Mouse (Mus musculus) CH12.LX (cell line): ENCODE results near the gene Acaca.

ENCODE experiments used
- CHD2 ChIP-seq: IDR thresholded peaks from 2 replicates; pipeline ENCODE4 v1.6.1; 2011; ENCODE audit warnings: low read length, improper control_type of control experiment
- CTCF ChIP-seq, 2 experiments: IDR thresholded peaks in 1 of 2; conservative IDR thresholded peaks in 1 of 2; 2 replicates each; pipeline ENCODE4 v1.5.1; 2011 to 2012; ENCODE audit warnings: low read depth in 2 of 2, low read length in 2 of 2, improper control_type of control experiment in 1 of 2, inconsistent platforms in 1 of 2, mild to moderate bottlenecking in 1 of 2, moderate library complexity in 1 of 2
- EP300 ChIP-seq: IDR thresholded peaks from 2 replicates; pipeline ENCODE4 v1.6.1; 2011; ENCODE audit warnings: low read length, improper control_type of control experiment
- MEF2A ChIP-seq: IDR thresholded peaks from 2 replicates; pipeline ENCODE4 v1.6.1; 2014; ENCODE audit warnings: low read depth, mild to moderate bottlenecking, inconsistent platforms, low read length, improper control_type of control experiment, borderline replicate concordance
- POLR2A ChIP-seq: IDR thresholded peaks from 2 replicates; pipeline ENCODE4 v1.6.1; 2011; ENCODE audit warnings: low read depth, mild to moderate bottlenecking, improper control_type of control experiment, low read length
- TBP ChIP-seq: conservative IDR thresholded peaks from 2 replicates; pipeline ENCODE4 v1.6.1; 2011; ENCODE audit warnings: low read depth, low read length, improper control_type of control experiment

DNA sequence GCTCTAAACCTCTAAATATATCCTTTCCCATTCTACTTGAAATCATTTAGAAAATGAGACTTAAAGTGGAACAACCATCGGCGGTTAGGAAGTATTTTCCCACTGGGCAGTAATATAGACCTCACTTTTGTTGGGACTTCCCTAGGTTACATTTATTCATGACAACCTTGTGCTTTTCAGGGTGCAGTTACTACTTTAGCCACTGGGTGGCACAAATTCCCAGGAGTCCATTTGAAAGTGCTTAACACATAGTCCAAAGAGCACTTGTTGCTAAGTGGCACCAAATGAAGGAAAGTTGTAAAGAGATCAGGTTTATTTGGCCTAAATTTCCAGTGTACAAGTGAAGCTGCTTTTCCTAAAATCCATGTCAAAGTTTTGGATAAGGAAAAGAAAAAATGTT lies 12.3 kb downstream of the Acaca start:
- TF ChIP-seq CHD2 (no peak), POLR2A (no peak), CTCF (conservative IDR thresholded peaks at IDR 0.05 in 1 of 2, IDR thresholded peaks at IDR 0.05 in 1 of 2; ENCODE audit: low read depth in 2 of 2, low read length in 2 of 2) (peak; percentile 95), MEF2A (no peak), EP300 (no peak), TBP (no peak)
